Mouse (Mus musculus) megakaryocyte, embryonic 14.5 days (primary cell): ENCODE results near the gene Smg9.
A peak's percentile ranks its signal among the peaks of the same experiment; 100 is the strongest.

Source experiments
- FLI1 ChIP-seq: IDR thresholded peaks from 2 replicates; pipeline ENCODE4 v1.6.1; 2012; ENCODE audit warnings: low read length, inconsistent platforms, mixed read lengths
- GATA1 ChIP-seq: IDR thresholded peaks from 3 replicates; pipeline ENCODE4 v1.6.1; 2012; ENCODE audit warnings: mixed read lengths, low read length, inconsistent platforms, borderline replicate concordance

DNA sequence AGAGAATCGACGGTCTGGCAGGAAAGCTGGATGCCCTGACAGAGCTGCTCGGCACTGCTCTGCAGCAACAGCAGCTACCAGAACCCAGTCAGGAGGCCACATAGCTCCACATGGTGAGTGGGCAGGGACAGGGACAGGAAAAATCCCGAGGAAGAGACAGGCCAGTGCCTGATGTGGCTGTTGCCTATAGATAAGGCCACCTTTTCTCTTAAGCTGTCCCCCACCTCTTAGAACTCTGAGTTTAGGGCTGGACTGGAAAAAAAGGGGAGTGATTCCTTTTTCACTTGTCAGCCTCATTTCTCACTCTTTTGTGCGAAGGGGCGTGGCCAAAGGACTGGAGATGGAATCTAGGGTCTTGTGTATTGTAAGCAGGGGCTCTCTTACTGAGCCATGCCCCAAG, 15.3 kb upstream of the Smg9 start:
- TF ChIP-seq GATA1 (0 out of 3 replicates have a peak, but pooled peaks have one; percentile 13), FLI1 (no peak)
